Mouse (Mus musculus): ENCODE results near the gene Crispld2. TPM values are rescaled to one million over a fixed set of nuclear protein-coding genes. Genes with fewer than 3 reads are reported as not detected.

The Crispld2 gene
- polyA plus RNA-seq, 1 experiment: 7.6 TPM

- TF ChIP-seq POLR2A (IDR thresholded peaks at IDR 0.05; ENCODE audit: control insufficient read depth, extremely low read depth, insufficient read depth, low read length, poor library complexity) (no peak), CTCF (IDR thresholded peaks at IDR 0.05; ENCODE audit: borderline replicate concordance, control insufficient read depth, extremely low read depth, insufficient read depth, low read length, poor library complexity) (no peak)
- 92% methylated on average over 7 of the region's 7 CpGs for WGBS
- no peak overlapping the region for H3K27ac ChIP-seq (ENCODE audit: control insufficient read depth, insufficient read depth, low read length)
- no peak overlapping the region for H3K4me3 ChIP-seq (ENCODE audit: control insufficient read depth, insufficient read depth, low read length)
- no peaks in the 10 kb centered on the region for H3K27me3 ChIP-seq (ENCODE audit: control insufficient read depth, insufficient read depth, low read length)
- no peak for DNase-seq
- H3K36me3 ChIP-seq (ENCODE audit: control insufficient read depth, insufficient read depth, low read length): peaks cover 63% of the 10 kb centered on the region
- no peaks in the 10 kb centered on the region for H3K4me1 ChIP-seq (replicated peaks; ENCODE audit: control insufficient read depth, insufficient read depth, low read length)
Measured at GRCm38 (mm10) chr8:119952282-119952681, 40.0 kb upstream of the Crispld2 start.

- WGBS: 91% methylated on average over 5 of the region's 5 CpGs
- H3K27me3 ChIP-seq (ENCODE audit: control insufficient read depth, insufficient read depth, low read length): no peaks in the 10 kb centered on the region
- H3K4me3 ChIP-seq (ENCODE audit: control insufficient read depth, insufficient read depth, low read length): no peak overlapping the region
- no peaks in the 10 kb centered on the region for H3K4me1 ChIP-seq (replicated peaks; ENCODE audit: control insufficient read depth, insufficient read depth, low read length)
- DNase-seq: no peak
- no peak overlapping the region for H3K27ac ChIP-seq (ENCODE audit: control insufficient read depth, insufficient read depth, low read length)
- peaks cover 67% of the 10 kb centered on the region for H3K36me3 ChIP-seq (ENCODE audit: control insufficient read depth, insufficient read depth, low read length)
- no peak for TF ChIP-seq POLR2A (IDR thresholded peaks at IDR 0.05; ENCODE audit: control insufficient read depth, extremely low read depth, insufficient read depth, low read length, poor library complexity)
- no peak for TF ChIP-seq CTCF (IDR thresholded peaks at IDR 0.05; ENCODE audit: borderline replicate concordance, control insufficient read depth, extremely low read depth, insufficient read depth, low read length, poor library complexity)
Measured at GRCm38 (mm10) chr8:119952747-119953146, 39.5 kb upstream of the Crispld2 start.

- no peak overlapping the region for H3K27ac ChIP-seq (ENCODE audit: control insufficient read depth, insufficient read depth, low read length)
- H3K36me3 ChIP-seq (ENCODE audit: control insufficient read depth, insufficient read depth, low read length): peaks cover 67% of the 10 kb centered on the region
- no peak for DNase-seq
- H3K27me3 ChIP-seq (ENCODE audit: control insufficient read depth, insufficient read depth, low read length): no peaks in the 10 kb centered on the region
- 92% methylated on average over 8 of the region's 8 CpGs for WGBS
- no peaks in the 10 kb centered on the region for H3K4me1 ChIP-seq (replicated peaks; ENCODE audit: control insufficient read depth, insufficient read depth, low read length)
- TF ChIP-seq CTCF (IDR thresholded peaks at IDR 0.05; ENCODE audit: borderline replicate concordance, control insufficient read depth, extremely low read depth, insufficient read depth, low read length, poor library complexity) (no peak), POLR2A (IDR thresholded peaks at IDR 0.05; ENCODE audit: control insufficient read depth, extremely low read depth, insufficient read depth, low read length, poor library complexity) (no peak)
- H3K4me3 ChIP-seq (ENCODE audit: control insufficient read depth, insufficient read depth, low read length): no peak overlapping the region
Measured at GRCm38 (mm10) chr8:119955333-119955732, 36.9 kb upstream of the Crispld2 start.

GRCm38 (mm10) chr8:119958076-119958475 lies 34.2 kb upstream of the Crispld2 start:
- TF ChIP-seq POLR2A (IDR thresholded peaks at IDR 0.05; ENCODE audit: control insufficient read depth, extremely low read depth, insufficient read depth, low read length, poor library complexity): no peak
- no peak for TF ChIP-seq CTCF (IDR thresholded peaks at IDR 0.05; ENCODE audit: borderline replicate concordance, control insufficient read depth, extremely low read depth, insufficient read depth, low read length, poor library complexity)
- Histone ChIP-seq H3K27ac (ENCODE audit: control insufficient read depth, insufficient read depth, low read length) (no peak overlapping the region), H3K36me3 (ENCODE audit: control insufficient read depth, insufficient read depth, low read length) (peaks cover 42% of the 10 kb centered on the region), H3K4me1 (replicated peaks; ENCODE audit: control insufficient read depth, insufficient read depth, low read length) (no peaks in the 10 kb centered on the region), H3K4me3 (ENCODE audit: control insufficient read depth, insufficient read depth, low read length) (no peak overlapping the region), H3K27me3 (ENCODE audit: control insufficient read depth, insufficient read depth, low read length) (no peaks in the 10 kb centered on the region)
- DNase-seq: no peak
- 98% methylated on average over 10 of the region's 10 CpGs for WGBS

- WGBS: 90% methylated on average over 5 of the region's 5 CpGs
- no peak overlapping the region for H3K27ac ChIP-seq (ENCODE audit: control insufficient read depth, insufficient read depth, low read length)
- TF ChIP-seq CTCF (IDR thresholded peaks at IDR 0.05; ENCODE audit: borderline replicate concordance, control insufficient read depth, extremely low read depth, insufficient read depth, low read length, poor library complexity) (no peak), POLR2A (IDR thresholded peaks at IDR 0.05; ENCODE audit: control insufficient read depth, extremely low read depth, insufficient read depth, low read length, poor library complexity) (no peak)
Measured at GRCm38 (mm10) chr8:119960531-119961104, 31.6 kb upstream of the Crispld2 start.

GRCm38 (mm10) chr8:119964859-119965258 lies 27.4 kb upstream of the Crispld2 start:
- Histone ChIP-seq H3K27ac (ENCODE audit: control insufficient read depth, insufficient read depth, low read length) (no peak overlapping the region), H3K36me3 (ENCODE audit: control insufficient read depth, insufficient read depth, low read length) (no peaks in the 10 kb centered on the region), H3K4me1 (replicated peaks; ENCODE audit: control insufficient read depth, insufficient read depth, low read length) (no peaks in the 10 kb centered on the region), H3K27me3 (ENCODE audit: control insufficient read depth, insufficient read depth, low read length) (no peaks in the 10 kb centered on the region), H3K4me3 (ENCODE audit: control insufficient read depth, insufficient read depth, low read length) (no peak overlapping the region)
- DNase-seq: no peak
- TF ChIP-seq CTCF (IDR thresholded peaks at IDR 0.05; ENCODE audit: borderline replicate concordance, control insufficient read depth, extremely low read depth, insufficient read depth, low read length, poor library complexity) (no peak), POLR2A (IDR thresholded peaks at IDR 0.05; ENCODE audit: control insufficient read depth, extremely low read depth, insufficient read depth, low read length, poor library complexity) (no peak)
- 83% methylated on average over 4 of the region's 4 CpGs for WGBS

More at GRCm38 (mm10) chr8:119960531-119961104, 31.6 kb upstream of the Crispld2 start:
- no peaks in the 10 kb centered on the region for H3K27me3 ChIP-seq (ENCODE audit: control insufficient read depth, insufficient read depth, low read length)
- H3K4me3 ChIP-seq (ENCODE audit: control insufficient read depth, insufficient read depth, low read length): no peak overlapping the region
- H3K36me3 ChIP-seq (ENCODE audit: control insufficient read depth, insufficient read depth, low read length): peaks cover 23% of the 10 kb centered on the region
- no peak for DNase-seq
- H3K4me1 ChIP-seq (replicated peaks; ENCODE audit: control insufficient read depth, insufficient read depth, low read length): no peaks in the 10 kb centered on the region

- Histone ChIP-seq H3K36me3 (ENCODE audit: control insufficient read depth, insufficient read depth, low read length) (no peaks in the 10 kb centered on the region), H3K27me3 (ENCODE audit: control insufficient read depth, insufficient read depth, low read length) (no peaks in the 10 kb centered on the region), H3K27ac (ENCODE audit: control insufficient read depth, insufficient read depth, low read length) (no peak overlapping the region), H3K4me1 (replicated peaks; ENCODE audit: control insufficient read depth, insufficient read depth, low read length) (peaks cover 4% of the 10 kb centered on the region), H3K4me3 (ENCODE audit: control insufficient read depth, insufficient read depth, low read length) (no peak overlapping the region)
- TF ChIP-seq POLR2A (IDR thresholded peaks at IDR 0.05; ENCODE audit: control insufficient read depth, extremely low read depth, insufficient read depth, low read length, poor library complexity) (no peak), CTCF (IDR thresholded peaks at IDR 0.05; ENCODE audit: borderline replicate concordance, control insufficient read depth, extremely low read depth, insufficient read depth, low read length, poor library complexity) (no peak)
- WGBS: 98% methylated on average over 9 of the region's 9 CpGs
- no peak for DNase-seq
Measured at GRCm38 (mm10) chr8:119967435-119967834, 24.8 kb upstream of the Crispld2 start.
